Mouse (Mus musculus) gonadal fat pad, adult 2 months (tissue): Measurements from ENCODE around the gene Olfr315. TPM values are rescaled to one million over a fixed set of nuclear protein-coding genes. Genes with fewer than 3 reads are reported as not detected.
"Not testable (repeated sequence)": the region's sequence is repeated elsewhere in the genome, so short reads cannot be mapped to it uniquely, and the experiment has no call there.

ENCODE experiments used
- DNase-seq: peaks from one replicate; pipeline ENCODE4 v3.0.0-alpha.2; 2012; ENCODE audit warnings: low read depth
- polyA plus RNA-seq: library from polyadenylated mRNA; depleted of rRNA; stranded (reverse); fragments of >200 nt; gene quantifications from 2 replicates; pipeline ENCODE4 v1.2.3, GENCODE M21; 2012; rRNA removed

Olfr315 gene
- not detected in 2 replicates for polyA plus RNA-seq

DNA sequence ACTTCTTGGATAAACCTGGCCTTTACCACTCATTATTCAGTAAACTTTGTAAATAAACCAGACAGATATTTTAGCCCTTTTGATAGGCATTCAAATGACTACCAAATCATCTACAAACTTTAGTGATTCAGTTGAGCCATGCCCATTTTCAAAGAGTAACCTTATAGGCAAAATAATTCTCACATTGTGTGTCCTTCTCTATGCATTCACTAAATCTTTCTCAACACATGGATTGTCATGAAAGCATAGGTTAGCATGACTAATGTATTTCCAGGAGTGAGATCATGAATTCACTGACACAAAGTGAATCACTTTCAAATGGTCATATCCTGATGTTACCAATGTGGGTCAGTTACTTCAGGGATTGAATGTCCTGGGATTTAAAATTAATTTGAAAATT is at the start of gene Olfr315:
Olfr315 (plus strand) TSS at position 301 of the 400 bp plus-strand sequence.
- no peak for DNase-seq

DNA sequence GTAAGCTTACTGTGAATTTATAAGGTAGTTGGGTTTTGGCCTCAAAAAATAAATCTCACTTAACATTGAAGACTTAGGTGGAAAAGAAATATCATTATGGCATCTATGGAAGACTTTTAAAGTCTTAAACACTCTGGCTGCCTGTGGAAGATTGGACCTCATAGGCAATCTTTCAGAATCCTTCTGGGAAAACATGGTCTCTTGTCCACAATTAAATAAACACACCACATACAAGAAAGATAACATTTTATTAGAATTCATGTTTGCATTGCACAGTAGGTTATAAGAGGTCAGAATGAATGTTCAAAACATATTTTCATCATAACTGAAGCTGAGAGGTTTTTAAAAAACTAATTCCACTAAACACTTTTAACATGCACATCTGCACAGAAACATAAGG is 49.1 kb upstream of the Olfr315 start, which contains the start of gene Olfr318:
Olfr318 (minus strand) TSS at position 101 of the 400 bp plus-strand sequence.
- DNase-seq = no peak

DNA sequence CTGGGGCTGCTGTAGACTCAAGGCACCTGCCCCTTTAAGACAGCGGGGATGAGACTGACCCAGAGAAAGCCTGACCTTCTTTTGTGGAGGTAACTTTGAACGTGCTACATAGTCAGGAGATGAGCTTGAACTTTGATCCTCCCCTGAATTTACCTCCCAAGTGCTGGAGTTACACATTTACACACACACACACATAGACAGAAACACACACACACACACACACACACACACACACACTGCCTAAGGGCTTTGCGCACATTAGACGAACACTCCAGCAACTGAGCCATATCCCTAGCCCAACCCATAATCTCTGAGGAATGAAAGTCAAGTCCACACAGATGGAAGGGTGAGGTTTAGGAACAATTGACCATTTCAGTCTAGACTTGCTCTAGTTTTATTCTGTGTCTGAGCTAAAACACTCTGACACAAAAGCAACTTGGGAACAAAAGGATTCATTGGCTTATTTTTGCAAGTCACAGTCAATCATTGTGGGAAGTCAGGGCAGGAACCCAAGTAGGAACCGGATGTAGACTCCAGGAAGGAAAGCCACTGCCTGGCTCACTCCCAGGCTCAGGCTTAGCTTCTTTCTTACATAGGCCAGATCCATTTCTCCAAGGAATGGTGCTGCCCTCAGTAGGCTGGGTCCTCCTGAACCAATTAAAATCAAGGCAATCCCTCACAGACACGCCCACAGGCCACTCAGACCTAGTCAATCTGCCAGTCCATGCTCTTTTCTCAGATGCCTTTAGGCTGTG is 44.9 kb upstream of the Olfr315 start:
- not testable (repeated sequence) for DNase-seq

DNA sequence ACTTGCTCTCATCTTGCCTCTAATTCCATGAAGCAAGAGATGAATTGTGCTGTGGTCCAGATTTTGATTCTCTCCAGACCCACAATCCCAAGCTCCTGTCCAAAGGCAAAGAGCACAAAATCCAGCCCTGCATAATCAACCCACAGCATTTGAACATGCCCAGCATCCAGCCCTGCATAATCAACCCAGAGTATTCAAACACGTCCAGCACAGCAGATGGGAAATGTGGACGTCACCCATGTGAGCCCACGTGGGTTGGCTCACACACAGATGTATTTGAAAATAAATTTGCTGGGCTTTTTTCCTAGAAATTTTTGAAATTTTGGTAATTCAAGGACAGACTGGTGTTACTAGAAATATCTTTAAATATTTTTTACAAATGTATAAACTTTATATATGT is 39.6 kb upstream of the Olfr315 start:
- DNase-seq = no peak

DNA sequence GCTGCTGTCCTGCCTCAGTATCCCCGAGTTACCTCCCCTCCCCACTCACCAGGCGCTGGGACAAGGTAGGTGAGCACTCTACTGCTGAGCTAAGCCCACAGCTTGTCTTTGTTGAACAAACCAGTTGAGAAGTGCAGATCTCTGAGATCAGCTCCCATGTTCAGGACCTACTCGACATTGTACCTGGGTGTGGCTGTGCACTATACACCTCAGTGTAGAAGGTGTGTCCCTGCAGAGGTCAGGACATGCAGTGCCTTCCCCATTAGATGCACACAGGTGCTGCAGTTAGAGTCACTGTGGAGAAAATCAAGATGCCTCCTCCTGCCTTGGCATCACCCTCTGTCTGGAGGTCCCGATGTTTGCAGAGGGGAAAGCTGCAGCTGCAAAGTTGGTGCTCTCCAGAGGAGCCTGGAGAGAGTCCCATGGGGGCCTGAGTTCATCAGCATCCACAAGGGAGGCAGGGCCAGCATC is 34.2 kb upstream of the Olfr315 start, which contains the start of gene Olfr317:
Olfr317 (minus strand) TSS at position 421 of the 471 bp plus-strand sequence.
- DNase-seq = no peak

DNA sequence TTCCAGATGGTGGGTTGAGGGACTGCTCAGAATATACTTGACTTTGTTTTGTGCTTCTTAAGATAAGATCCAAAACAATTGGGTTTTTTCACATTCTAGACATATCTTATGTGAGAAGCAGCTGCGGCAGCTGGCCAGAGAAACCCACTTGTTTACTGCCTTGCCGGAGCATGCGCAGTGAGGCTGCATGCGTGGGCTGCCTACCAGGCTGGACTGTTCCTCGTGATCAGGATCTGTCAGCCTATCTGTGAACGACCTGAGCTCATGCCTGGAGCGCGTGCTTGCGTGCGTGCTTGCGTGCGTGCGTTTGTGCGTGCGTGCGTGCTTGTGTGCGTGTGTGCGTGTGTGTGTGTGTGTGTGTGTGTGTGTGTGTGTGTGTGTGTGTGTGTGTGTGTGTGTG is 21.9 kb upstream of the Olfr315 start:
- DNase-seq = not testable (repeated sequence)

DNA sequence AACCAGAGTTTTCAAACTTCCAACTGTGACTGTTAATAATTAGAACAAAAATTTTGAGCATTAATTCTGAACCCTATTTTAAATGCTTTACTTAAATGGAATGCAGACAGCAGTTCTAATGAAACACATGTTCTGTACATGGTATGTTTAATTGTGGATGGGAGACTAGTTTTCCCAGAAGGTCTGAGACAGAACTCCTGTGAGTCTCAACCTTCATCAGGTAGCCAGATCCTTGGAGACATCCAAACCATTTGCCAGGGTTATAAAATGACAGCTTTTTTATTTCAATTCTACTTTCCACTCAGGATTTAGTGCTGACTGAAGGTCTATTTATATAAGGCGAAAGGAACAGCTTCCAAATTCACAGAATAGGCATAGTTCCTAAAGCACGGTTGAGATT is 20.6 kb upstream of the Olfr315 start, which contains the start of gene Olfr316:
Olfr316 (plus strand) TSS at position 301 of the 400 bp plus-strand sequence.
- no peak for DNase-seq

DNA sequence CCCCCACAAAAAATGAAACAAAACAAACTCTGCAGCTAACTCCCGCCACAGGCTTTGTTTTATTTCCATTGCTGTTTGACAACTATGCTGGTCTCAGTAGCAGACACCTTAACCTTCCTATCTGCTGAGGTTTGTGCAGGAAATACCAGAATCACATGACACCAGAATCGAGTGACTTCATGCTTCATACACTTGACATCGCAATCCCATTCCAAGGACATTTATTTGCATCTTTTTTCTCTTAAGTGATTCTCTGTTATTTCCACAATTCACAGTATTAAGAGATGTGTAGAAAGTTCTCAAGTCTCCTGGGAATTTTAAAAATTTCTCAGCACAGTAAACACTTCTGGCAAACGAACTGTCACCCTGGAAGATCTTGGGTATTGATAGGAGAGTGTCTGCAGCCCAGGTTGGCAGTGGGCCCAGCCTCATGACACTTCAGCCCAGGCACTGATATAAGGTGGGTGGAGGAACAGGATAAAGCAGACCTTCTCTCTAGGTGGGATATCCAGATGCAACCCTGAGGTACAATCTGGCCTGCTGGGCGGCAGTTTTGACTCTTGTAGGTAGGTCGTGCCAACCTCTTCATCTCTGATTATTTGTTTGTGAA is 9.6 kb downstream of the Olfr315 start, which contains the start of gene Olfr314:
Olfr314 (plus strand) TSS at position 473 of the 610 bp plus-strand sequence.
- DNase-seq = no peak

DNA sequence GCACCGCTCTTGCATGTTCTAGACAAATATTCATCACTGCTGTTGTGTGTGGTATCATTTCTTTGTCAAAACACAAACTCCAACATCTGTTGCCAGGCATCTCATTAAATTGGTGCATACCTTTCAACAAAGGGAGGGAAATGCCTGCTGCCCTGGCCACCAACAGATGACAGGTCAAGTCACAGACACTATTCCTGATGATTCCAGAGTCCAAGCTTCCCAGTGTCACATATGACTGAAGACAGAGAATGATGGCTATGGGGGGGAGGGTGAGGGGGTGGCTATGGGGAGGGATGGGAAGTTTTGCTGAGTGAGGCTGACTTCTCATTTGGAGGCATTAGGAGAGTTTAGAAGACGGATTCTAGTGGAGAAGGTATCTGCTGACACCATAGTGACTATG is 11.2 kb downstream of the Olfr315 start:
- DNase-seq = no peak

DNA sequence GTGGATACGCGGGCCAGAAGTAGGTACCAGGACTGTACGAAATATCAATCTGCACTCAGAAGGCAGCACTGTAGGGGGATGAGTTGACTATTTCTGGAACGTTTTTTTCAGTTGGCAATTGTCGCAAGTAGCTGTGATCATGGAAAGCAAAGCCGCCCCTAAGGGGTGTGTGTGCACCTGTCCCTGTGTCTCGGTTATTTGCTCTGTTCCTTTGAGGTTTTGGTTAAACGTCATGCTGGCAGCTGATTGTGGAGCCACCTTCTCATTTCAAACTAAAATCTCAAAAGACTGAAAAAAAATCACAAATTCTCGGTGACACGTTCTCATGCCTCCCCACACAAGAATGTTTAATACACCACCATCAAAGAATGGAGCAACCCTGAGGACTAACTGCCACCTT is 14.7 kb downstream of the Olfr315 start:
- no peak for DNase-seq

DNA sequence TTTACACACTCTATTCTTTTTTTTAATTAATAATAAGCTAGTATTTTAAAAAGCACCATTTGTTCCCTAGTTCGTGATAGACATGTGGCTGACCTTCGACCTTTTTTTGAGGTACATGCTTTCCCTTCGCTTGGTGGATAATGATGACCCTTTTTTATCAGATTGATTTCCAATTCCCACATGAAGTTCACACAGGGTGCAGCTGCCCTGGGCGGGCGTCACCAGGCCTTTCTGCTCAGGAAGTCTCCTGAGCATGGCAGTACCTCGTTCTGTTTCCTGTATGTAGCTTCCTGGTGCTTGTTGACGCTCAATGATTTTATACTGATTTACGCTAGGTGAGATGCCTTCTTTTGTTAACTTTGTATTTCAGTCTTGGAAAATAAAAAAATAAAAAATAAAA is 15.4 kb downstream of the Olfr315 start:
- DNase-seq = no peak

DNA sequence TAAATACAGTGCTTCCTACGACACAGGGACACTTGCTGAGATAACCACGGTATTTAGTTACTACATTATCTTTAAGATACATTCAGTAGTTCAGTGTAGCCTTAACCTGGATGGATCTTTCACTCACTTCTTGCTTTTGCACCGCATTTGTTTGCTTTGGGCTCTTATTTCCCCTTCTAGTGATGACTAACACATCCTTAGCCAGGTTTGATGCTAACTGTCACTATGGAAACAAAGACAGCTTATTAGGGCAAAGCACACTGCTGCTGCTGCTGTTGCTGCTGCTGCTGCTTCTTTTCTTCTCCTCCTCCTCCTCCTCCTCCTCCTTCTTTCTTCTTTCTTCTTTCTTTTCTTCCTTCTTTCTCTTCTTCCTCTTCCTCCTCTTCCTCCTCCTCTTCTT is 16.5 kb downstream of the Olfr315 start:
- no peak for DNase-seq

DNA sequence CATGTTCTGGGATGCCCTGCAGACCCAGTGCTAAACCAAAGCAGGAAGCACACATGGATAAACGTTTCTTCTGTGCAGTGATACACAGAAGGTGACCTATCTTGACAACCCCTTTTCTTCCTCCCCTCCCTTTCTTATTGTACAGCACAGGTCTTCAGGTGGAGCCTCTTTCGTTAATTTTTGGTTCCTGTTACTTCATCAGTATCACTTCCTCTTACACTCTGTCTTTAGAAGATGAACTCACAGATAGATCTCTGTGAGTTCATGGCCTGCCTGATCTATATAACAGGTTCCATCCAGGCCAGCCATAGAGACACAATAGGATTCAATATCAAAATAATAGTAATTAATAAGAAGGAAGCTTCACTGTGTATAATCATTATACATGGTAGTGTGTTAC is 17.1 kb downstream of the Olfr315 start:
- no peak for DNase-seq

DNA sequence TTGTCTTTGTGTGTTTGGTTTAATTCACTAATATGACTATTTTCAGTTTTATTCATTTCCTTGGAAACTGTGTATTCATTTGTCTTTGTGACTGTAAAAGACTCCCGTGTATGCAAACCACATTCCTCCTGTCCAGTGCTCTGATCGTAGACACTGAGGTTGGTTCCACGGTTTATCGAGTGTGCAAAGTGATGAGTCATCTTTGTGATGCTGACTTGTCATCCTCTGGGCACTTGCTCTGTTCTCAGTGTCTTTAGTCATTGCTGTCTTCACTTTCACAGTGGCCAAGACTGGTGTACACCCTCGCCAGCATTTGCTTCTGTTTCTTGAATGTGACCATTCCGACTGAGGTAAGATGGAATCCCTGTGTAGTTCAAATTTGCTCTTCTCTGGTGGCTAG is 17.7 kb downstream of the Olfr315 start:
- DNase-seq = no peak

DNA sequence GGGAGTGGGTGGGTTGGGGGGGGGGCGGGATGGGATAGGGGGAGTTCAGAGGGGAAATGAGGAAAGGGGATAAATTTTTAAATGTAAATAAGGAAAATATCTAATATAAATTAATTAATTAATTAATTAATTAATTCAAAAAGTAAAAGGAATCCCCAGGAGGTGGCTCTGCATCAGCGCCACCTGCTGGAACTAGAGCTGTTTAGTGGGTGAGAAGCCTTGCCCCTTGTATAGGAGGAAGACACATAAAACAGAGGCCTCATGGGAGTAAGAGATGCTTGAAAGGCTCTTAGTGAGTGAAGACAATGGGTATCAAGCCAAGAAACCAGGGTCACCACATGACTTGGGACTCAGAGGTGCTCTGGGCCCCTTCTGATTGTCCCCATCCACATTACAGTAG is 22.9 kb downstream of the Olfr315 start:
- no peak for DNase-seq

DNA sequence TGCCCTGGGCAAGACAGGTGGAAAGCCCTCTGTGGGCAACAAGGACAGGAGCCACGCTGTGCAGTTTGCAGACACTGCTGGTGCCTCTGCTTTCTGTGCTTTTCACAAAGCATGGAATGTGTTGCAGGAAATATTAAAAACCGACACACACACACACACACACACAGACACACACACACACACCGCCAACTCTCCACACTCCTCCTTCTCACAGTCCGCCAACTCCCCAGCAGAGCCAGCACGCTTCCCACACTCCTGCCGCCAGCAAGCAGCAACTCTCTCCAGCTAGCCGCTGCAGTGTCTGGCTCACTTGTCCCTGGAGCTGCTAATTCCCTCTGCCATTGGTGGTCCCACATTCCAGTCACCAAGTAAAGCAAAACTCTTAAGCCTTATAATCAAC is 23.9 kb downstream of the Olfr315 start:
- no peak for DNase-seq

DNA sequence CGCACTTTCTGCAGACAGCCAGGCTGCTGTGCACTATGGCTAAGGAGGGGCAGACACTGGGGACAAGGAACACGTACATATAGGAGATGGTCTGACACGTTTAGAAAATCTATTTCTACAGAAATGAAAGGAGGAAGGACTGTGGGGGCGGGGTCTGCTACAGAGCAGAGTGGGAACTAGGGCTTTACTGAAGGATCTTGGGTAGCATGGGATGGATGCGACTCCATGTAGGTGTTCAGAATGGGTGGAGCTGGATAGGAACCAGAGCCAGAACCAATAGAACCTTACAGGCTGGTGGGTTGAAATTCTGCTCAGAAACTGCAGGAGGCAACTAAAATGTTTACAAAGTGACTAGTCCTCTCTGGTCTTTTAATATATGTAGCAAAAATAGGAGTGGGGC is 26.8 kb downstream of the Olfr315 start:
- DNase-seq = no peak

DNA sequence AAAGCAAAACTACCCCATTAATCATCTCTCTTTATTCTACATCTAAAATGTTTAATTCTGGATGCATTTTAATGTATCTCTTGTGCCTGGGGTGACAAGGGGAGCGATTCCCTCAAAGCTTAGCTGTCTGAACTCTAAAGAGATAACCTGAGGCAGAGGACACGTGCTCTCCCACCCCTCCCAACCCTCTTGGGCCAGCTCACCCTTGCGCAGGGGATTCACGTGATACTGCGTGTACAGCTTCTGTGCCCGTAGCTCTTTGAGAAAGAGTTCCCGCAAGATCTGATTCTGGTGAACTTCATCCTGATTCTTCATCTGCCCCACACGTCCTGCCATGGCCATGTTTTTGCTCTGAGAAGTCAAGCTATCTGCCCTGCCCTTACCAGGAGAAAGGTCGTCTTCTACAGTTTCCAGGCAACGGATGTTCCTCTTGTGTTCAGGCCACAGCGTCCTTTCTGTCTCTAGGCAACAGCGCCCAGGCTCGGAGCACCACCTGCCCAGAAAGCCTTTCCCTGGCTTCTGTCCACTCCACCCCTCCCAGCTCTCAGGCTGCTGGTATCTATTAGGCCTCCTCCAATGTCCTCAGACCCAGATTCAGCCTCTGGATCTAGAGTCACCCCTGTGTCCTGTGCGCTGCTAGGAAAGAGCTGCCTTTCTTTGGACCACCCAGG is 28.7 kb downstream of the Olfr315 start, which contains the start of gene Fam183b:
Fam183b (minus strand) TSS at position 403 of the 671 bp plus-strand sequence.
- no peak for DNase-seq

DNA sequence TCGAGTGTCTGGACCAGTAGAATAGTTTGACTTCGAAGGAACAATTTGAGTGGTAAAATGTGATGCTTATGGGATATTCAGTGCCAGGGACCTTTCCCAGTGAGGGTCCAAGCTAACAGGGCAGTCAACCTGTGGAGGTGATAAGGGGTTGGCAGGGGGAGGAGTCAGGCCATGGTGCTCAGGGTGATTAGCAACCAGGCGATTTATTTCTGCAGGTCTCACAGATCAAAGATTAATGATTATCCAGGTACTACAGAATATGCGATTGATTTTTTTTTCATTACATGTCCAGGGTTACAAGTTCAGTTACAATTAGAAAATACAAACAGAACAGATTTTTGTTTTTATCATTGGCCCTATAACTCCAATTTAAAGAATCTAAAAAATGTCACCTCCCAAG is 30.9 kb downstream of the Olfr315 start:
- DNase-seq = no peak

DNA sequence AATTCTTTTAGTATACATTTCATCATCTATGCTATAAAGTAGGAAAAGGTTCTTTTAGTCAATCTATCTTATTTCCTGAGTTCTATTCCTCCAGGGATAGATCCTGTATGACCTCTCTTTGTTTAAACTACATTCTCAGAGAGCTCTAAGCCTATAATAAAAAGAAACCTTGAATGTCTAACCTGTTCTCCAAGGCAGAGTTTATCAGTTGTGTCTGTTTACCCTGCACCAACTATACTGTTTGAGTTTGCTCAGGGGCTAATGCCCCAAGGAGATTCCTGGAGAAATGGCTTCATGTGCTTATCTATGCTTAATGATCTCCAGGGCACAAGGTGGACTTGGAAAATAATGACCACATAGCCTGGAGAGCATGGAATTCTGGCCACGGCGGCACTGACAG is 31.4 kb downstream of the Olfr315 start:
- no peak for DNase-seq

DNA sequence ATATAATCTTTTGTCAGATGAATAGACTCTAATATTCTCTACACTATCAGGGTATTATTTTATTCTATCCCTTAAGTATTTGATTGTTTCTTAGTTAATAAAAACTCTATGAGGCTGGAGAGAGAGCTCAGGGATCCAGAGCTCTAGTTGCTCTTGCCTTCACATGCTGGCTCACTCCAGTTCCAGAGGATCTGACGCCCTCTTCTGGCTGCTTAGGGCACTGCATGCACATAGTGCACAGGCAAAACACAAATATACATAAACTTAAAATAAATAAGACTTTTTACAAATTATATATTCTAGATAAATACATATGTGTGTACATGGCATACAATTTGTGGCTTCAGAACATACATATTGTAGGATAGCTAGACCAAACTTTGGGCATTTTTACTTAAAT is 39.0 kb downstream of the Olfr315 start:
- no peak for DNase-seq

DNA sequence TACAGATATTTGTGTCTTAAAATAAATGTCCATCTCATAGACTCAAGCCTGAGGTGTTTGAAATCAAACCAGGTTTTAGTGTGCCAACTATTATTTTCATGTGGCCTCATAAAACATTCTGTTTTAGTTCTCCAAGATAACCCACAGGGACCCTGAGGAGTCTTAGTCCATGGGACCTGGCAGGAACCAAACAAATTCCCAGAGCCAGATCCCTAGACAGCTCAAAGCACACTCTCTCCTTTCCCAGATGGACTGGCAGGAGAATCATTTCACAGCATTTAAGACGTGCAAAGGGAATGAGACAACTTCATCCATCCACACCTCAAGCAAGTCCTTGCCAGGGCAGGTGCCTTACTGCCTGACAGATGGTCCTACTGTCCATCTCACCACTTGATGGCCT is 41.7 kb downstream of the Olfr315 start, which contains the start of gene Olfr313:
Olfr313 (plus strand) TSS at position 301 of the 400 bp plus-strand sequence.
- not testable (repeated sequence) for DNase-seq
